Mouse (Mus musculus): ENCODE data around the gene Prss16. TPM values are rescaled to one million over a fixed set of nuclear protein-coding genes. Genes with fewer than 3 reads are reported as not detected.
A peak's percentile ranks its signal among the peaks of the same experiment; 100 is the strongest.

Prss16 gene
- polyA plus RNA-seq, 1 experiment from 2014 or later, result not detected

GRCm38 (mm10) chr13:21974221-21974725 is 35.3 kb downstream of the Prss16 start:
- Histone ChIP-seq H3K4me1 (no peaks in the 10 kb centered on the region), H3K4me3 (replicated peaks) (peak overlapping the region; percentile 56), H3K4me2 (peak overlapping the region; percentile 48), H3K9me3 (no peaks in the 10 kb centered on the region), H3K36me3 (replicated peaks) (no peaks in the 10 kb centered on the region), H3K9ac (peak overlapping the region; percentile 73), H3K27ac (peak overlapping the region; percentile 87), H3K27me3 (peaks cover 6% of the 10 kb centered on the region)
- ATAC-seq (ENCODE audit: low FRiP score), result peak; percentile 91
- 0% methylated on average over 23 of the region's 23 CpGs for WGBS

- Histone ChIP-seq H3K4me3 (replicated peaks) (no peak overlapping the region), H3K4me2 (no peak overlapping the region), H3K4me1 (no peaks in the 10 kb centered on the region), H3K27me3 (0 out of 2 replicates have a peak, but pooled peaks cover 3% of the 10 kb centered on the region), H3K27ac (no peak overlapping the region), H3K9ac (no peak overlapping the region), H3K9me3 (no peaks in the 10 kb centered on the region), H3K36me3 (replicated peaks) (no peaks in the 10 kb centered on the region)
- no peak for ATAC-seq (ENCODE audit: low FRiP score)
- 36% methylated on average over 3 of the region's 3 CpGs for WGBS
These were observed 37.9 kb downstream of the Prss16 start for GRCm38 (mm10) chr13:21971641-21972040.

GRCm38 (mm10) chr13:21969816-21970215 is 39.7 kb downstream of the Prss16 start:
- ATAC-seq (ENCODE audit: low FRiP score), result no peak
- H3K36me3 ChIP-seq (replicated peaks), result no peaks in the 10 kb centered on the region
- no peak overlapping the region for H3K27ac ChIP-seq
- H3K4me2 ChIP-seq, result no peak overlapping the region
- no peaks in the 10 kb centered on the region for H3K9me3 ChIP-seq
- no peak overlapping the region for H3K9ac ChIP-seq
- 0 out of 2 replicates have a peak, but pooled peaks cover 3% of the 10 kb centered on the region for H3K27me3 ChIP-seq
- 66% methylated on average over 2 of the region's 2 CpGs for WGBS
- H3K4me1 ChIP-seq, result no peaks in the 10 kb centered on the region
- H3K4me3 ChIP-seq (replicated peaks), result no peak overlapping the region

GRCm38 (mm10) chr13:21969269-21969668 is 40.3 kb downstream of the Prss16 start:
- ATAC-seq (ENCODE audit: low FRiP score), result no peak
- Histone ChIP-seq H3K9me3 (no peaks in the 10 kb centered on the region), H3K27me3 (0 out of 2 replicates have a peak, but pooled peaks cover 3% of the 10 kb centered on the region), H3K4me3 (replicated peaks) (no peak overlapping the region), H3K36me3 (replicated peaks) (no peaks in the 10 kb centered on the region), H3K4me1 (no peaks in the 10 kb centered on the region), H3K4me2 (no peak overlapping the region), H3K27ac (no peak overlapping the region), H3K9ac (no peak overlapping the region)
- 50% methylated on average over 1 of the region's 1 CpGs for WGBS

Small RNA genes lying within 50 kb of the gene (microRNA-seq; reads per million reads assigned to microRNA genes)
- gene Gm44390 (not detected), gene Gm44486 (not detected)

Other genes with a start within 250 kb of the Prss16 start
- gene Hist1h1b, start 229.1 kb downstream of the Prss16 start, polyA plus RNA-seq (2016; fragmentation: Nextera tagmentation; extraction: Ambion mirVana), result 44.0 and 46.6 TPM in 2 replicates
- 166 and 188 TPM in 2 replicates for gene Hist1h3i, start 226.4 kb downstream of the Prss16 start, polyA plus RNA-seq (2016; fragmentation: Nextera tagmentation; extraction: Ambion mirVana)
- gene Hist1h2an, start 222.5 kb downstream of the Prss16 start, polyA plus RNA-seq (2016; fragmentation: Nextera tagmentation; extraction: Ambion mirVana), result 13.9 and 15.0 TPM in 2 replicates
- 3.0 and 5.2 TPM in 2 replicates for gene Hist1h2bp, start 222.3 kb downstream of the Prss16 start, polyA plus RNA-seq (2016; fragmentation: Nextera tagmentation; extraction: Ambion mirVana)
- 23.9 and 32.5 TPM in 2 replicates for gene Hist1h2bq, start 199.5 kb downstream of the Prss16 start, polyA plus RNA-seq (2016; fragmentation: Nextera tagmentation; extraction: Ambion mirVana)
- not detected in 2 replicates for gene Hist1h2ao, start 199.3 kb downstream of the Prss16 start, polyA plus RNA-seq (2016; fragmentation: Nextera tagmentation; extraction: Ambion mirVana)
- not detected in 2 replicates for gene Hist1h4m, start 198.0 kb downstream of the Prss16 start, polyA plus RNA-seq (2016; fragmentation: Nextera tagmentation; extraction: Ambion mirVana)
- gene Hist1h4n, start 177.5 kb downstream of the Prss16 start, polyA plus RNA-seq (2016; fragmentation: Nextera tagmentation; extraction: Ambion mirVana), result 12.5 and 13.8 TPM in 2 replicates
- 6,142 and 6,230 TPM in 2 replicates for gene Hist1h2ap, start 176.2 kb downstream of the Prss16 start, polyA plus RNA-seq (2016; fragmentation: Nextera tagmentation; extraction: Ambion mirVana)
- 24.5 and 30.9 TPM in 2 replicates for gene Hist1h2br, start 176.0 kb downstream of the Prss16 start, polyA plus RNA-seq (2016; fragmentation: Nextera tagmentation; extraction: Ambion mirVana)
- gene Zfp184, start 64.6 kb downstream of the Prss16 start, polyA plus RNA-seq (2016; fragmentation: Nextera tagmentation; extraction: Ambion mirVana), result 24.5 and 26.7 TPM in 2 replicates
- gene Pom121l2, start 28.5 kb downstream of the Prss16 start, polyA plus RNA-seq (2016; fragmentation: Nextera tagmentation; extraction: Ambion mirVana), result 0.13 TPM in 1 of 2 replicates, not detected in the other
- 7.0 and 22.0 TPM in 2 replicates for gene Hist1h2ah, start 25.8 kb upstream of the Prss16 start, polyA plus RNA-seq (2016; fragmentation: Nextera tagmentation; extraction: Ambion mirVana)
- 10.0 and 10.5 TPM in 2 replicates for gene Hist1h2bk, start 26.1 kb upstream of the Prss16 start, polyA plus RNA-seq (2016; fragmentation: Nextera tagmentation; extraction: Ambion mirVana)
- gene Hist1h4i, start 31.6 kb upstream of the Prss16 start, polyA plus RNA-seq (2016; fragmentation: Nextera tagmentation; extraction: Ambion mirVana), result 44.5 and 46.9 TPM in 2 replicates
- 82.7 and 84.6 TPM in 2 replicates for gene Hist1h2ag, start 33.2 kb upstream of the Prss16 start, polyA plus RNA-seq (2016; fragmentation: Nextera tagmentation; extraction: Ambion mirVana)
- gene Hist1h2bj, start 33.5 kb upstream of the Prss16 start, polyA plus RNA-seq (2016; fragmentation: Nextera tagmentation; extraction: Ambion mirVana), result 13.1 and 15.8 TPM in 2 replicates
- not detected in 2 replicates for gene Vmn1r188, start 74.7 kb upstream of the Prss16 start, polyA plus RNA-seq (2016; fragmentation: Nextera tagmentation; extraction: Ambion mirVana)
- not detected in 2 replicates for gene Vmn1r189, start 96.1 kb upstream of the Prss16 start, polyA plus RNA-seq (2016; fragmentation: Nextera tagmentation; extraction: Ambion mirVana)
- gene Vmn1r191, start 174.2 kb upstream of the Prss16 start, polyA plus RNA-seq (2016; fragmentation: Nextera tagmentation; extraction: Ambion mirVana), result not detected in 2 replicates
- gene Vmn1r192, start 181.4 kb upstream of the Prss16 start, polyA plus RNA-seq (2016; fragmentation: Nextera tagmentation; extraction: Ambion mirVana), result not detected in 2 replicates
- gene Vmn1r193, start 213.4 kb upstream of the Prss16 start, polyA plus RNA-seq (2016; fragmentation: Nextera tagmentation; extraction: Ambion mirVana), result not detected in 2 replicates
- not detected in 2 replicates for gene Vmn1r194, start 234.5 kb upstream of the Prss16 start, polyA plus RNA-seq (2016; fragmentation: Nextera tagmentation; extraction: Ambion mirVana)

Measured in forebrain, embryonic 12.5 days (tissue).